Mouse (Mus musculus) limb, embryonic 14.5 days (tissue): ENCODE data around the gene Vps53. TPM values are rescaled to one million over a fixed set of nuclear protein-coding genes. Genes with fewer than 3 reads are reported as not detected.

Experiments used
- ATAC-seq: fragments of 200-750 bp; cut with Nextera tagmentation; 2 replicates; pipeline ENCODE4 v1.8.0; 2017; ENCODE audit warnings: low read depth, moderate number of reproducible peaks, moderate TSS enrichment; ENCODE audit not compliant: low FRiP score
- DNase-seq: peaks from one replicate; pipeline ENCODE4 v3.0.0-alpha.2; 2015; ENCODE audit warnings: low spot score
- H3K27ac ChIP-seq: fragments of 300-500 bp; sonication (generic); replicated peaks from 2 replicates; pipeline ENCODE4 v1.5.1; 2014; ENCODE audit warnings: low read depth, mild to moderate bottlenecking, low read length, moderate library complexity, mixed read lengths
- H3K27me3 ChIP-seq: fragments of 300-500 bp; sonication (generic); 2 replicates; pipeline ENCODE4 v1.6.1; 2014; ENCODE audit warnings: low read length, mixed read lengths; ENCODE audit not compliant: control insufficient read depth, insufficient read depth
- H3K36me3 ChIP-seq: fragments of 300-500 bp; sonication (generic); 2 replicates; pipeline ENCODE4 v1.6.1; 2014; ENCODE audit warnings: mild to moderate bottlenecking, low read length, moderate library complexity, mixed read lengths; ENCODE audit not compliant: control insufficient read depth, insufficient read depth
- H3K4me1 ChIP-seq: fragments of 300-500 bp; sonication (generic); 2 replicates; pipeline ENCODE4 v1.6.1; 2014; ENCODE audit warnings: antibody characterized with exemption, low read length, mixed read lengths; ENCODE audit not compliant: control insufficient read depth, insufficient read depth
- H3K4me2 ChIP-seq: fragments of 300-500 bp; sonication (generic); replicated peaks from 2 replicates; pipeline ENCODE4 v1.6.1; 2014; ENCODE audit warnings: low read depth, mild to moderate bottlenecking, low read length, moderate library complexity; ENCODE audit not compliant: severe bottlenecking
- H3K4me3 ChIP-seq: fragments of 300-500 bp; sonication (generic); replicated peaks from 2 replicates; pipeline ENCODE4 v1.5.1; 2014; ENCODE audit warnings: low read length
- H3K9ac ChIP-seq: fragments of 300-500 bp; sonication (generic); 2 replicates; pipeline ENCODE4 v1.6.1; 2014; ENCODE audit warnings: mild to moderate bottlenecking, low read depth, low read length, moderate library complexity; ENCODE audit not compliant: severe bottlenecking
- H3K9me3 ChIP-seq: fragments of 300-500 bp; sonication (generic); 2 replicates; pipeline ENCODE4 v1.6.1; 2016; ENCODE audit warnings: low read length; ENCODE audit not compliant: control insufficient read depth
- POLR2A ChIP-seq: fragments of 200-500 bp; IDR thresholded peaks from 2 replicates; pipeline ENCODE4 v1.8.0; 2012; ENCODE audit warnings: inconsistent platforms, mild to moderate bottlenecking, moderate library complexity, borderline replicate concordance; ENCODE audit not compliant: insufficient read depth, insufficient read length; ENCODE audit errors: extremely low read depth
- WGBS: fragments of 180-500 bp; shearing (Covaris S2); extraction: QIAGEN DNeasy Blood & Tissue Kit; methylation state at CpG from one replicate; pipeline ENCODE4 v1.1.7; 2014; 5-methylcytosine and 5-hydroxymethylcytosine counted together
- polyA plus RNA-seq, 2 experiments: library from polyadenylated mRNA; depleted of rRNA in 1 of 2; stranded (reverse) in 1 of 2; unstranded in 1 of 2; fragments of >200 nt; fragmentation: Nextera tagmentation in 1 of 2; extraction: Ambion mirVana in 1 of 2; gene quantifications; 2 replicates each; pipeline versions ENCODE4 v1.2.1 to v1.2.3; 2012 to 2014

Vps53 gene
- polyA plus RNA-seq, 2 experiments, result 29.6 to 37.3 TPM

GRCm38 (mm10) chr11:76069816-76070215, 109.6 kb downstream of the Vps53 start:
- Histone ChIP-seq H3K9me3 (no peaks in the 10 kb centered on the region), H3K9ac (no peak overlapping the region), H3K27ac (no peak overlapping the region), H3K36me3 (peaks cover 6% of the 10 kb centered on the region), H3K4me3 (no peak overlapping the region), H3K4me1 (peaks cover 5% of the 10 kb centered on the region; the same call in 1 of the 2 replicates), H3K4me2 (no peak overlapping the region), H3K27me3 (no peaks in the 10 kb centered on the region)
- DNase-seq, result no peak
- 88% methylated on average over 6 of the region's 6 CpGs for WGBS
- TF ChIP-seq POLR2A, result no peak
- ATAC-seq, result no peak

GRCm38 (mm10) chr11:76066563-76067156, 112.8 kb downstream of the Vps53 start:
- H3K27me3 ChIP-seq, result no peaks in the 10 kb centered on the region
- no peak overlapping the region for H3K4me3 ChIP-seq
- no peak overlapping the region for H3K9ac ChIP-seq
- no peaks in the 10 kb centered on the region for H3K4me1 ChIP-seq
- peaks cover 7% of the 10 kb centered on the region; the same call in 1 of the 2 replicates for H3K36me3 ChIP-seq
- ATAC-seq (no peak), DNase-seq (no peak)
- no peak overlapping the region for H3K27ac ChIP-seq
- WGBS, result 76% methylated on average over 15 of the region's 15 CpGs
- no peaks in the 10 kb centered on the region for H3K9me3 ChIP-seq
- no peak for TF ChIP-seq POLR2A
- H3K4me2 ChIP-seq, result no peak overlapping the region

- peaks cover 8% of the 10 kb centered on the region; the same call in 1 of the 2 replicates for H3K36me3 ChIP-seq
- ATAC-seq, result no peak
These were observed 113.8 kb downstream of the Vps53 start for GRCm38 (mm10) chr11:76065521-76066095.

GRCm38 (mm10) chr11:76064411-76064810, 115.0 kb downstream of the Vps53 start:
- Histone ChIP-seq H3K9me3 (no peaks in the 10 kb centered on the region), H3K4me3 (no peak overlapping the region), H3K9ac (no peak overlapping the region), H3K36me3 (peaks cover 8% of the 10 kb centered on the region; the same call in 1 of the 2 replicates), H3K27me3 (no peaks in the 10 kb centered on the region), H3K4me2 (no peak overlapping the region), H3K27ac (no peak overlapping the region), H3K4me1 (peaks cover 12% of the 10 kb centered on the region)
- no peak for DNase-seq
- WGBS, result 77% methylated on average over 7 of the region's 7 CpGs
- no peak for ATAC-seq
- TF ChIP-seq POLR2A, result no peak

More at GRCm38 (mm10) chr11:76065521-76066095, 113.8 kb downstream of the Vps53 start:
- Histone ChIP-seq H3K27me3 (no peaks in the 10 kb centered on the region), H3K4me3 (no peak overlapping the region), H3K9me3 (no peaks in the 10 kb centered on the region), H3K27ac (no peak overlapping the region), H3K9ac (no peak overlapping the region), H3K4me1 (peaks cover 3% of the 10 kb centered on the region; the same call in 1 of the 2 replicates), H3K4me2 (no peak overlapping the region)
- 63% methylated on average over 9 of the region's 9 CpGs for WGBS
- peak; percentile 15 for DNase-seq
- TF ChIP-seq POLR2A, result no peak

- Histone ChIP-seq H3K27me3 (no peaks in the 10 kb centered on the region), H3K9ac (no peak overlapping the region), H3K9me3 (no peaks in the 10 kb centered on the region), H3K4me1 (peaks cover 12% of the 10 kb centered on the region), H3K27ac (no peak overlapping the region), H3K4me2 (no peak overlapping the region), H3K36me3 (peaks cover 8% of the 10 kb centered on the region; the same call in 1 of the 2 replicates), H3K4me3 (no peak overlapping the region)
- TF ChIP-seq POLR2A, result no peak
- DNase-seq, result no peak
- ATAC-seq, result no peak
- 90% methylated on average over 2 of the region's 2 CpGs for WGBS
These were observed 118.5 kb downstream of the Vps53 start for GRCm38 (mm10) chr11:76060906-76061305.
